In the genomic region with DNA sequence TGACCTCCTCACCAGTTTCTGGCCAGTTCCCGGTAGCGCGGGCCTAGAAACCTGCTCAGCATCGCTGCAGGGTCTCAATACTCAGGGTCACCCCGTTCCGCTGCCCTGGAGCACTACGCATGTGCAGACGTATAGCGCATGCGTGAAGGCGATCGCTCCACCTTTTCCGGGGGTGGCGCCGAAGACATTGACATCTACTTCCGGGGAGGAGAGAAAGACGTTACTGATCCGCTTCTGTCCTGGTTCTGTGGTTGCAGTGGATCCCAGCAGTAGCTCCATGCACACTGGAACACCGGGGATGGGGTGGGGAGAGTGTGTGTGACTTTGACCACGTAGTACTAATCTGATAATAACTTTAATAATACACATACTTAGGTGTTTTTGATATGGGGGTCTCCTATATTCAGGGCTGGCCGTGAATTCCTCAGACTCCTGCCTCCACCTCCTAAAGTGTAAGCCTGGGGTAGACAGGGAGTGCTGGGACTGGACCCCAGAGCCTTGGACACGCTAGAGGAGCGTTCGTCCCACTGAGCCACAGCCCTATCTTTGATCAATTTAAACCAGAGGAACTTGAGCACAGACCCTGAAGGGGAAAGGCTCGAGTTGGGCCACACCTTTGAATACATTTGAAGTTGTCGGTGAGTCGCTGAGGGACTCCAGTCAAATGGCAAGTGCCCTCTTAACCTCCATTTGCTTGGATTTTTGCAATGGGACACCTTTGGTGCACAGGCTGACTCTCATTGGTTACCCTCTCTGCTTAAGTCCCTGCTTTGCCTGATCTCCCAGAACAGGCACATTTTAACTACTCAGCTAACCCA, we compare ENCODE assay signal across 8 mouse cellular contexts. TPM values are rescaled to one million over a fixed set of nuclear protein-coding genes. Genes with fewer than 3 reads are reported as not detected.
A peak's percentile ranks its signal among the peaks of the same experiment; 100 is the strongest.
DNase-seq lines count a peak whose midpoint lies in the region; ATAC-seq and TF ChIP-seq lines count a peak whose summit lies in the region.

Gene Uqcr11, minus strand, starts transcription at position 147 of the 818 bp plus-strand sequence.

- TF ChIP-seq POLR2A in bone marrow, adult 2 months (IDR thresholded peaks at IDR 0.05; ENCODE audit: borderline replicate concordance, control insufficient read depth, low read depth, low read length) = peak; percentile 56; the same call in 1 of the 2 replicates

- peak; percentile 94 for DNase-seq in 416B (ENCODE audit: low read depth)
- peak; percentile 94 for DNase-seq in heart, adult 9 months (ENCODE audit: low spot score in 2 of 2)
- peak; percentile 79 to 82 for DNase-seq in monocyte, adult 2 months (ENCODE audit: low read depth in 1 of 2, low spot score in 2 of 2)
- DNase-seq in spleen, postnatal 36 days (ENCODE audit: low spot score in 2 of 2) = peak; percentile 89 to 92

- H3K4me1 ChIP-seq in bone marrow, adult 2 months (ENCODE audit: control insufficient read depth, insufficient read depth, low read length) = peaks cover 5% of the 10 kb centered on the region; the same call in 1 of the 2 replicates
- peaks cover 33% of the 10 kb centered on the region for H3K4me1 ChIP-seq in embryonic facial prominence, embryonic 15.5 days
- H3K4me1 ChIP-seq in kidney, embryonic 14.5 days (ENCODE audit: control insufficient read depth, insufficient read depth, low read length) = peaks cover 18% of the 10 kb centered on the region
- peaks cover 27% of the 10 kb centered on the region for H3K4me1 ChIP-seq in limb, embryonic 15.5 days

- 0 out of 2 replicates have a peak, but pooled peaks cover 3% of the 10 kb centered on the region for H3K9me3 ChIP-seq in embryonic facial prominence, embryonic 15.5 days (replicated peaks)
- H3K9me3 ChIP-seq in kidney, embryonic 14.5 days (ENCODE audit: control insufficient read depth, low read length) = no peaks in the 10 kb centered on the region
- H3K9me3 ChIP-seq in limb, embryonic 15.5 days = no peaks in the 10 kb centered on the region

- peak within 1 kb of the TSS; percentile 90 for H3K9ac ChIP-seq in embryonic facial prominence, embryonic 15.5 days
- H3K9ac ChIP-seq in kidney, embryonic 14.5 days (ENCODE audit: low read depth, low read length) = peak within 1 kb of the TSS; percentile 88
- peak within 1 kb of the TSS; percentile 80 for H3K9ac ChIP-seq in limb, embryonic 15.5 days

- ATAC-seq in embryonic facial prominence, embryonic 15.5 days (ENCODE audit: insufficient number of reproducible peaks, low FRiP score, low TSS enrichment, low read depth) = peak; percentile 78
- ATAC-seq in kidney, embryonic 14.5 days (ENCODE audit: low FRiP score, low TSS enrichment) = peak; percentile 71
- peak; percentile 53; the same call in 1 of the 2 replicates for ATAC-seq in limb, embryonic 15.5 days (ENCODE audit: insufficient number of reproducible peaks, low FRiP score, low TSS enrichment, low read depth)

- peak within 1 kb of the TSS; percentile 84 for H3K4me2 ChIP-seq in embryonic facial prominence, embryonic 15.5 days (replicated peaks)
- H3K4me2 ChIP-seq in kidney, embryonic 14.5 days (replicated peaks; ENCODE audit: low read depth, low read length) = peak within 1 kb of the TSS; percentile 95
- peak within 1 kb of the TSS; percentile 75 for H3K4me2 ChIP-seq in limb, embryonic 15.5 days

- peak within 1 kb of the TSS; percentile 76 for H3K27ac ChIP-seq in bone marrow, adult 2 months (ENCODE audit: control insufficient read depth, insufficient read depth, low read depth, low read length, poor library complexity)
- peak within 1 kb of the TSS; percentile 91 for H3K27ac ChIP-seq in embryonic facial prominence, embryonic 15.5 days (replicated peaks)
- H3K27ac ChIP-seq in kidney, embryonic 14.5 days (ENCODE audit: low read depth, low read length) = peak within 1 kb of the TSS; percentile 83
- H3K27ac ChIP-seq in limb, embryonic 15.5 days = peak within 1 kb of the TSS; percentile 84

- no peaks in the 10 kb centered on the region for H3K27me3 ChIP-seq in embryonic facial prominence, embryonic 15.5 days
- H3K27me3 ChIP-seq in kidney, embryonic 14.5 days (ENCODE audit: control insufficient read depth, insufficient read depth, low read length) = no peaks in the 10 kb centered on the region
- H3K27me3 ChIP-seq in limb, embryonic 15.5 days = no peaks in the 10 kb centered on the region

- H3K36me3 ChIP-seq in embryonic facial prominence, embryonic 15.5 days = peaks cover 58% of the 10 kb centered on the region
- H3K36me3 ChIP-seq in kidney, embryonic 14.5 days (ENCODE audit: control insufficient read depth, insufficient read depth, low read length) = peaks cover 47% of the 10 kb centered on the region
- peaks cover 61% of the 10 kb centered on the region for H3K36me3 ChIP-seq in limb, embryonic 15.5 days

- TF ChIP-seq CTCF in bone marrow, adult 2 months (IDR thresholded peaks at IDR 0.05; ENCODE audit: control insufficient read depth, insufficient read depth, low read length) = no peak

- H3K4me3 ChIP-seq in bone marrow, adult 2 months (replicated peaks; ENCODE audit: control insufficient read depth, low read depth, low read length) = peak within 1 kb of the TSS; percentile 76
- H3K4me3 ChIP-seq in embryonic facial prominence, embryonic 15.5 days (replicated peaks) = peak within 1 kb of the TSS; percentile 93
- peak within 1 kb of the TSS; percentile 97 for H3K4me3 ChIP-seq in kidney, embryonic 14.5 days (ENCODE audit: low read length)
- H3K4me3 ChIP-seq in limb, embryonic 15.5 days = peak within 1 kb of the TSS; percentile 74

- WGBS in bone marrow, adult 2 months = under 1% methylated on average over 27 of the region's 27 CpGs
- WGBS in embryonic facial prominence, embryonic 15.5 days = 0% methylated on average over 27 of the region's 27 CpGs
- under 1% methylated on average over 27 of the region's 27 CpGs for WGBS in kidney, embryonic 14.5 days
- 1% methylated on average over 27 of the region's 27 CpGs for WGBS in limb, embryonic 15.5 days

RNA-seq across cellular contexts. Expression of gene Uqcr11, which starts in this region (rescaled TPM):
- 190 and 222 TPM in 2 replicates for polyA plus RNA-seq in bone marrow, adult 2 months (2011; ENCODE audit: insufficient read depth, insufficient read length, low replicate concordance, missing spikeins)
- polyA plus RNA-seq in embryonic facial prominence, embryonic 15.5 days (2015; fragmentation: Nextera tagmentation; extraction: Ambion mirVana) = 659 and 673 TPM in 2 replicates
- polyA plus RNA-seq in kidney, embryonic 14.5 days (2014; fragmentation: Nextera tagmentation; extraction: Ambion mirVana) = 806 and 1,046 TPM in 2 replicates
- polyA plus RNA-seq in limb, embryonic 15.5 days (2015; fragmentation: Nextera tagmentation; extraction: Ambion mirVana) = 562 and 570 TPM in 2 replicates

Comparison
In these comparisons a context has a peak if more than half of its experiments do, and no peak if none do; other contexts are left out.
1. Peak in every context shown above with its lines: DNase-seq, ATAC-seq, H3K4me3 ChIP-seq and H3K27ac ChIP-seq.